Mouse (Mus musculus): ENCODE measurements at regions not wholly inside any gene's neighbourhood (a gene's known extent, or its start where the extent isn't known, plus 50 kb on each side); places are given as distances from the start of the nearest gene placed in this dataset.

GRCm38 (mm10) chr11:45190601-45191370, 573.7 kb downstream of the Ebf1 start:
- ATAC-seq (replicated peaks; ENCODE audit: low FRiP score), result no peak
- WGBS, result 73% methylated on average over 14 of the region's 14 CpGs
- H3K27ac ChIP-seq (ENCODE audit: low read depth, low read length), result no peak overlapping the region

DNA sequence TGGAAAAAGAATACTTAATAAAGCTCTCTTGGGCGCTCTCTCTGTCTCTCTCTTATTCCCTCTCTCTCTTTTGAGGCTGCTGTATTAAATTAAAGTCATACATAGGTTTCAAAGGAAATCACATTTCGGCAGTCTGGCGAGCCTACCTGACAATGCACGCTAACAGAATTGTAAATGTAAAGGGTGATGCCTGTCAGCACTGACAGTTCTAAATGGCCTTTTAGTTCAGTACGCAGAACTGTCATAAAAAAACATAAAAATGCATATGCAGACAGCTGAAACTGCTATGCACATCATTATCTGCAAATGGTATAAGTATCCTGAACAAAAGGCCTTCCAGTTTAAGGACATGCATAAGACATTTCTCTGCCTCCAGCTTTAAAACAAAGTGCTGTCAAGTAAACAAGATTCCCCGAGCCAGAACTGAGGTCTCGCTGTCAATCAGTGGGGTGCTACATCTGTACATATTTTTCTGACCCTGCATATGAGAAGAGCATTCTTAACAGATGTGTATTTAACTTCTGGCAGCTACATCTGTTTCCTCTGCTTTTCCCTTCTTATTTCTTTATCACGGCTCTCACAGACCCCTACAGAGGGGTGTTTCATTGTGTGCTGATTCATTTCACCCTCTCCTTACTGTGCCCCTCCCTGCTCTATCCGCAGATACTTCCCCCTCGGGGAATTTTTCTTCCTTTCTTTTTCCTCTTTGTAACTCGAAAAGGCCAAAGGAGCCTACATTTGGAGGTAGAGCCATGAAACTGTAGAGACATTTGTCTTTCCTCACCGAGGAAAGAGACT, 574.5 kb downstream of the Ebf1 start:
- no peak overlapping the region for H3K27ac ChIP-seq (ENCODE audit: low read depth, low read length)
- WGBS, result 66% methylated on average over 12 of the region's 12 CpGs
- no peaks in the 10 kb centered on the region for H3K4me1 ChIP-seq (replicated peaks; ENCODE audit: control insufficient read depth, insufficient read depth, low read length)
- DNase-seq (ENCODE audit: low spot score) (no peak), ATAC-seq (replicated peaks; ENCODE audit: low FRiP score) (no peak)
- no peak overlapping the region for H3K9ac ChIP-seq (ENCODE audit: low read length)
- no peak overlapping the region for H3K4me2 ChIP-seq (ENCODE audit: low read depth, low read length, severe bottlenecking)
- H3K4me3 ChIP-seq (ENCODE audit: low read depth, low read length), result no peak overlapping the region
- H3K36me3 ChIP-seq (ENCODE audit: control insufficient read depth, insufficient read depth, low read length), result no peaks in the 10 kb centered on the region
- H3K27me3 ChIP-seq (ENCODE audit: control insufficient read depth, insufficient read depth, low read length), result no peaks in the 10 kb centered on the region
- H3K9me3 ChIP-seq (ENCODE audit: control insufficient read depth, low read length), result no peaks in the 10 kb centered on the region

More at GRCm38 (mm10) chr11:45190601-45191370, 573.7 kb downstream of the Ebf1 start:
- Histone ChIP-seq H3K4me3 (ENCODE audit: low read depth, low read length) (no peak overlapping the region), H3K36me3 (ENCODE audit: control insufficient read depth, insufficient read depth, low read length) (no peaks in the 10 kb centered on the region), H3K9ac (ENCODE audit: low read length) (no peak overlapping the region), H3K9me3 (ENCODE audit: control insufficient read depth, low read length) (no peaks in the 10 kb centered on the region), H3K27me3 (ENCODE audit: control insufficient read depth, insufficient read depth, low read length) (no peaks in the 10 kb centered on the region), H3K4me1 (replicated peaks; ENCODE audit: control insufficient read depth, insufficient read depth, low read length) (no peaks in the 10 kb centered on the region), H3K4me2 (ENCODE audit: low read depth, low read length, severe bottlenecking) (no peak overlapping the region)
- DNase-seq (ENCODE audit: low spot score), result no peak

DNA sequence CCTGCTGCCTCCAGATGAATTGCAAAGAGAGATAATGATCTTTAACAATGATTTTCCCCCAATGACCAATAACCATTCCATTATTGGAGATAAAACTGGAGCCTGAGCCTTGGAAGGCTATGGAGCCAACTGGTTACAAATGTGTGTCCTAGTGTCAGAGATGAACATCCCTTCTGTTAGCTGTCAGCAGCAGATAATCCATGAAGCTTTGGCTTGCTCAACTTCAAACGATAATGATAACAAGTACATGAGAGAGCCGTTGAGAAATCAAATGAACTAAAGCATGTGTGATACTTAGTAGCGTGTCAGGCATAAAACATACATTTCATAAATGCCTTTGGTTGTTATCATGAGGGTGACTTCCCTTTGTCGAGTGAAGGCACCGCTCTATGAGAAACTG, 576.2 kb downstream of the Ebf1 start:
- DNase-seq (ENCODE audit: low spot score) (no peak), ATAC-seq (replicated peaks; ENCODE audit: low FRiP score) (no peak)
- Histone ChIP-seq H3K27ac (ENCODE audit: low read depth, low read length) (no peak overlapping the region), H3K9ac (ENCODE audit: low read length) (no peak overlapping the region), H3K4me1 (replicated peaks; ENCODE audit: control insufficient read depth, insufficient read depth, low read length) (no peaks in the 10 kb centered on the region), H3K4me3 (ENCODE audit: low read depth, low read length) (no peak overlapping the region), H3K36me3 (ENCODE audit: control insufficient read depth, insufficient read depth, low read length) (no peaks in the 10 kb centered on the region), H3K27me3 (ENCODE audit: control insufficient read depth, insufficient read depth, low read length) (no peaks in the 10 kb centered on the region), H3K9me3 (ENCODE audit: control insufficient read depth, low read length) (no peaks in the 10 kb centered on the region), H3K4me2 (ENCODE audit: low read depth, low read length, severe bottlenecking) (no peak overlapping the region)
- WGBS, result 94% methylated on average over 5 of the region's 5 CpGs

DNA sequence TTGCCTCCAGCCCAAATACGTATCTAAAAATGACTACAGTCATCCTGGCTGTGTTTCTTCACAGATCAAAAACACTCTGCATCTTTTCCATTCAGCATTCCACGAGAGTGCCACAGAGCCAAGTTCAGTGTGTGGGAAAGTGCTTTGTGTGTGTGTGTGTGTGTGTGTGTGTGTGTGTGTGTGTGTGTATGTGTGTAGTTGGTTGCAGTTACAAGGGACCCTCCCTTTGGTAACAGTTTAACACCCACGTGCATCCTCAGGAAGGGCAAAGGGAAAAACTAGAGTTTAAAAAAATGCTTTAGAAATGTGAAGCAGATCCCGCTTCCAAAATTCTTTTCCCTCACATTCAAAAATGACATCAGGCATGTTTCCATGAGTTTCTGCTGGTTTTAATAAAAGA, 582.4 kb downstream of the Ebf1 start:
- DNase-seq (ENCODE audit: low spot score) (no peak), ATAC-seq (replicated peaks; ENCODE audit: low FRiP score) (no peak)
- no peak overlapping the region for H3K27ac ChIP-seq (ENCODE audit: low read depth, low read length)
- no peak overlapping the region for H3K4me2 ChIP-seq (ENCODE audit: low read depth, low read length, severe bottlenecking)
- no peak overlapping the region for H3K4me3 ChIP-seq (ENCODE audit: low read depth, low read length)
- H3K36me3 ChIP-seq (ENCODE audit: control insufficient read depth, insufficient read depth, low read length), result no peaks in the 10 kb centered on the region
- no peaks in the 10 kb centered on the region for H3K27me3 ChIP-seq (ENCODE audit: control insufficient read depth, insufficient read depth, low read length)
- no peaks in the 10 kb centered on the region for H3K9me3 ChIP-seq (ENCODE audit: control insufficient read depth, low read length)
- no peak overlapping the region for H3K9ac ChIP-seq (ENCODE audit: low read length)
- WGBS, result 90% methylated on average over 4 of the region's 4 CpGs
- no peaks in the 10 kb centered on the region for H3K4me1 ChIP-seq (replicated peaks; ENCODE audit: control insufficient read depth, insufficient read depth, low read length)

DNA sequence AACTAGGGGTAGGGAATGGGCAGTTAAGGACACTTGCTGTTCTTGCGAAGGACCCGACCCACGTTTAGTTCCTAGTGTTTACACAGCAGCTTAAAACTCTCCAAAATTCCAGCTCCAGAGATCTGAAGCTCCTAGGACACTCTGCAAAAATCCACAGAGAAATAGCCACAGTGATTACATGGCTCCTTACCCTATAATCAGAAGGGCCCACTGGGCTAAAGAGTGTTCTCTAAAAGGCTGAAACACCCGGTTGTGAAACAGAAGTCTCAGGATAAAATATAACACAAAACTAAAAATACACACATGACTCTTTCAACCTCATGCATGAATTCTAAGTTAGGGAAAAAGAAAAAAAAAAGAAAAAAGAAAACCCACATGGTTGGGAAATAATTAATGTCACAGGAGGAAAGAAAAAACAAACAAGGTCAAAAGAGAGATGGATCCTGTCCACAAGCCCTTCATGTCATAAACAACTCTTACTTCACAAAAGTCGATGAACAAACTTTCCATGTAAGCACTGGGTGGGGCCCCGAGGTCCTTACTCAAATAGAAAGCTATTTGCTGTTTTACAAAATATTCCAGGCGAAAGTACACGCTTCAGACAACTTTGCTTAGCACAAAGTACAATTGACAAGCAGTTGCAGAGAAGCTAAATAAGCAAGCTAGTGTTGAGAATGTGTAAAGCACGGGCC, 583.7 kb downstream of the Ebf1 start:
- H3K27ac ChIP-seq (ENCODE audit: low read depth, low read length), result no peak overlapping the region
- DNase-seq (ENCODE audit: low spot score) (no peak), ATAC-seq (replicated peaks; ENCODE audit: low FRiP score) (no peak)
- H3K4me3 ChIP-seq (ENCODE audit: low read depth, low read length), result no peak overlapping the region
- no peaks in the 10 kb centered on the region for H3K36me3 ChIP-seq (ENCODE audit: control insufficient read depth, insufficient read depth, low read length)
- no peaks in the 10 kb centered on the region for H3K4me1 ChIP-seq (replicated peaks; ENCODE audit: control insufficient read depth, insufficient read depth, low read length)
- 86% methylated on average over 9 of the region's 9 CpGs for WGBS
- no peak overlapping the region for H3K9ac ChIP-seq (ENCODE audit: low read length)
- no peaks in the 10 kb centered on the region for H3K9me3 ChIP-seq (ENCODE audit: control insufficient read depth, low read length)
- H3K27me3 ChIP-seq (ENCODE audit: control insufficient read depth, insufficient read depth, low read length), result no peaks in the 10 kb centered on the region
- no peak overlapping the region for H3K4me2 ChIP-seq (ENCODE audit: low read depth, low read length, severe bottlenecking)

- H3K4me3 ChIP-seq (ENCODE audit: low read depth, low read length), result no peak overlapping the region
- no peaks in the 10 kb centered on the region for H3K36me3 ChIP-seq (ENCODE audit: control insufficient read depth, insufficient read depth, low read length)
- ATAC-seq (replicated peaks; ENCODE audit: low FRiP score) (no peak), DNase-seq (ENCODE audit: low spot score) (no peak)
- H3K4me1 ChIP-seq (replicated peaks; ENCODE audit: control insufficient read depth, insufficient read depth, low read length), result no peaks in the 10 kb centered on the region
- 76% methylated on average over 5 of the region's 5 CpGs for WGBS
- H3K9ac ChIP-seq (ENCODE audit: low read length), result no peak overlapping the region
- no peak overlapping the region for H3K27ac ChIP-seq (ENCODE audit: low read depth, low read length)
- H3K9me3 ChIP-seq (ENCODE audit: control insufficient read depth, low read length), result no peaks in the 10 kb centered on the region
- no peak overlapping the region for H3K4me2 ChIP-seq (ENCODE audit: low read depth, low read length, severe bottlenecking)
- H3K27me3 ChIP-seq (ENCODE audit: control insufficient read depth, insufficient read depth, low read length), result no peaks in the 10 kb centered on the region
These were observed 586.3 kb downstream of the Ebf1 start for GRCm38 (mm10) chr11:45203446-45203845.

- Histone ChIP-seq H3K27ac (ENCODE audit: low read depth, low read length) (no peak overlapping the region), H3K9me3 (ENCODE audit: control insufficient read depth, low read length) (no peaks in the 10 kb centered on the region), H3K27me3 (ENCODE audit: control insufficient read depth, insufficient read depth, low read length) (no peaks in the 10 kb centered on the region), H3K4me2 (ENCODE audit: low read depth, low read length, severe bottlenecking) (no peak overlapping the region), H3K4me1 (replicated peaks; ENCODE audit: control insufficient read depth, insufficient read depth, low read length) (no peaks in the 10 kb centered on the region), H3K36me3 (ENCODE audit: control insufficient read depth, insufficient read depth, low read length) (no peaks in the 10 kb centered on the region), H3K4me3 (ENCODE audit: low read depth, low read length) (no peak overlapping the region), H3K9ac (ENCODE audit: low read length) (no peak overlapping the region)
- no peak for DNase-seq (ENCODE audit: low spot score)
- ATAC-seq (replicated peaks; ENCODE audit: low FRiP score), result no peak
- WGBS, result 85% methylated on average over 8 of the region's 8 CpGs
These were observed 589.8 kb downstream of the Ebf1 start for GRCm38 (mm10) chr11:45206611-45207525.

GRCm38 (mm10) chr11:45214096-45214495, 597.0 kb downstream of the Ebf1 start:
- H3K4me2 ChIP-seq (ENCODE audit: low read depth, low read length, severe bottlenecking), result no peak overlapping the region
- no peaks in the 10 kb centered on the region for H3K27me3 ChIP-seq (ENCODE audit: control insufficient read depth, insufficient read depth, low read length)
- WGBS, result 85% methylated on average over 1 of the region's 1 CpGs
- DNase-seq (ENCODE audit: low spot score) (no peak), ATAC-seq (replicated peaks; ENCODE audit: low FRiP score) (no peak)
- H3K27ac ChIP-seq (ENCODE audit: low read depth, low read length), result no peak overlapping the region
- H3K9ac ChIP-seq (ENCODE audit: low read length), result no peak overlapping the region
- no peak overlapping the region for H3K4me3 ChIP-seq (ENCODE audit: low read depth, low read length)
- no peaks in the 10 kb centered on the region for H3K9me3 ChIP-seq (ENCODE audit: control insufficient read depth, low read length)
- H3K36me3 ChIP-seq (ENCODE audit: control insufficient read depth, insufficient read depth, low read length), result no peaks in the 10 kb centered on the region
- H3K4me1 ChIP-seq (replicated peaks; ENCODE audit: control insufficient read depth, insufficient read depth, low read length), result no peaks in the 10 kb centered on the region

All from forebrain, embryonic 11.5 days (tissue).